Mouse (Mus musculus) lung, adult 2 months (tissue): ENCODE measurements around the gene Tbrg4.

Experiments
- CTCF ChIP-seq: fragments of 200-500 bp; IDR thresholded peaks from 2 replicates; pipeline ENCODE4 v1.5.1; 2011; ENCODE audit warnings: mild to moderate bottlenecking, low read length, control low read depth; ENCODE audit not compliant: insufficient read depth
- POLR2A ChIP-seq: fragments of 200-500 bp; IDR thresholded peaks from 2 replicates; pipeline ENCODE4 v1.6.1; 2011; ENCODE audit warnings: low read depth, mild to moderate bottlenecking, control low read depth, low read length, borderline replicate concordance; ENCODE audit errors: extremely low read depth

DNA sequence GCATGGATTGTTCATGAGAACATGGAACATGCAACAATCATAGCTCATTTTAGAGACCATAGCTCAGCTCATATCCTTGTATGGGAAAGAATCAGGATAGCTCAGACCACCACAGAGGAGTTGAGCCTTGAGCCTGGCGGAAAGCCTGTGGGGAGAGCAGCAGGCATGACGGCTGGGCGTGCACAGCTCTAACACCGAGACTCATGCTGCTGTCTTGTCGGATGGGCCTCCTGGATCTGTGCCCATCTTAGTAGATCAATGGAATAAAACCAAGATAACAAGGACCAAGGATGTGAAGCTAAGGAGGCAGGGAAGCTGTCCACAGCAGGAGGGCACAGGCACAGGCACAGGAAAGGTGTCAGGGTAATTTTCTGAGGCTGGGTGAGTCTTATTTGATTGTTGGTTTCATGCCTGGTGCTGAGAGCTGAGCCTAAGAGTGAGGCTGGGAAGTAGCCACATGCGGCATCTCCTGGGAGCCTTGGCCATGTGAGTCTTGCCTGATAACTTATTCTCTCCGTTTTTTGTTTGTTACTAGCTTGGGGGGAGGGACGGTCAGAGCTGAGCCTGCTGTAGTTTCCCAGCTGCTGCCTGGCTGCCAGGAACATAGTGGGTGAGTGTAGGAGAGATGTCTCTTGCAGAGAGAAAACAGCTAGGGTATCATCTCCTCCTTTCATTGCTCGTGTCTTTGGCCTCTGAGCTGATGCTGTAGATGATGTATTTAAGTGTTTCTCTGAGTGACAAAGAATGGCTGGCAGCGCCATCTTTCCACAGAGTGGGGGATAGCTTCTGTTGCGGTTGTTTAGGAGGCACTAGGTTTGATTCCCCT is 57.1 kb downstream of the Tbrg4 start:
- TF ChIP-seq POLR2A (no peak), CTCF (no peak)
